Mouse (Mus musculus) intestine, embryonic 14.5 days (tissue): Measurements from ENCODE around the gene Hdac9. TPM values are rescaled to one million over a fixed set of nuclear protein-coding genes. Genes with fewer than 3 reads are reported as not detected.

Experiments used
- ATAC-seq: fragments of 200-750 bp; cut with Nextera tagmentation; replicated peaks from 2 replicates; pipeline ENCODE4 v1.8.0; 2017; ENCODE audit warnings: low read depth, moderate number of reproducible peaks, moderate TSS enrichment, moderate library complexity; ENCODE audit not compliant: low FRiP score, low TSS enrichment
- DNase-seq: peaks from one replicate; pipeline ENCODE4 v3.0.0-alpha.2; 2018; ENCODE audit warnings: low spot score
- H3K27ac ChIP-seq: fragments of 300-500 bp; sonication (generic); 2 replicates; pipeline ENCODE4 v1.5.1; 2014; ENCODE audit warnings: low read depth, mild to moderate bottlenecking, control low read depth
- H3K27me3 ChIP-seq: fragments of 300-500 bp; sonication (generic); replicated peaks from 2 replicates; pipeline ENCODE4 v1.6.1; 2014; ENCODE audit warnings: low read length, control low read depth; ENCODE audit not compliant: control insufficient read depth, insufficient read depth
- H3K36me3 ChIP-seq: fragments of 300-500 bp; sonication (generic); 2 replicates; pipeline ENCODE4 v1.6.1; 2014; ENCODE audit warnings: low read length, control low read depth; ENCODE audit not compliant: control insufficient read depth, insufficient read depth
- H3K4me1 ChIP-seq: fragments of 300-500 bp; sonication (generic); replicated peaks from 2 replicates; pipeline ENCODE4 v1.6.1; 2014; ENCODE audit warnings: low read length, control low read depth, mixed read lengths; ENCODE audit not compliant: control insufficient read depth, insufficient read depth
- H3K4me2 ChIP-seq: fragments of 300-500 bp; sonication (generic); 2 replicates; pipeline ENCODE4 v1.6.1; 2014; ENCODE audit warnings: low read length
- H3K4me3 ChIP-seq: fragments of 300-500 bp; sonication (generic); 2 replicates; pipeline ENCODE4 v1.5.1; 2014; ENCODE audit warnings: low read depth, low read length, control low read depth, mixed read lengths
- H3K9ac ChIP-seq: fragments of 300-500 bp; sonication (generic); 2 replicates; pipeline ENCODE4 v1.6.1; 2014; ENCODE audit warnings: mild to moderate bottlenecking, low read length
- H3K9me3 ChIP-seq: fragments of 300-500 bp; sonication (generic); 2 replicates; pipeline ENCODE4 v1.6.1; 2016; ENCODE audit warnings: low read length, control low read depth; ENCODE audit not compliant: control insufficient read depth
- WGBS: fragments of 180-500 bp; shearing (Covaris S2); extraction: QIAGEN DNeasy Blood & Tissue Kit; methylation state at CpG from one replicate; pipeline ENCODE4 v1.1.7; 2014; 5-methylcytosine and 5-hydroxymethylcytosine counted together
- polyA plus RNA-seq: library from polyadenylated mRNA; unstranded; fragments of >200 nt; fragmentation: Nextera tagmentation; extraction: Ambion mirVana; gene quantifications from 2 replicates; pipeline ENCODE4 v1.2.1, GENCODE M21; 2014

The Hdac9 gene
- polyA plus RNA-seq, 1 experiment from 2014 or later = 4.7 TPM

DNA sequence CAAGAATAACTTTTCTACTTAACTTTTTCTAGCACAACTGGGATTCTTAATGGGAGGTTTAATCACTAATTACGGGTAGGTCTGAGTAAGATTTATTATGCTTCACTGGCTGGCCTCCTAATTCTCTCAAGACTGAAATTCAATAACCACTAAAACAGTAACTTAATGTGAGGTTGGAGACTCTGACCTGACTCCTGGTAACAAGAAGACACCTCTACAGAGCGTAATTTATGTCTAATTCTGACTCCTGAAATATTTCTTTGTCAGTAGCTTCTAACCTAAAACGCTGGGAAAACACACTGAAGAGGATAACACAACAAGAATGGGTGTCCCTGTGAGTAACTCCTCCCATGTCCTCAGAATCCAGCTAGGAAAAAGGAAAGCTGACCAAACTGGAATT lies 508.8 kb downstream of the Hdac9 start:
- no peaks in the 10 kb centered on the region for H3K27me3 ChIP-seq
- 61% methylated on average over 3 of the region's 3 CpGs for WGBS
- no peak for ATAC-seq

DNA sequence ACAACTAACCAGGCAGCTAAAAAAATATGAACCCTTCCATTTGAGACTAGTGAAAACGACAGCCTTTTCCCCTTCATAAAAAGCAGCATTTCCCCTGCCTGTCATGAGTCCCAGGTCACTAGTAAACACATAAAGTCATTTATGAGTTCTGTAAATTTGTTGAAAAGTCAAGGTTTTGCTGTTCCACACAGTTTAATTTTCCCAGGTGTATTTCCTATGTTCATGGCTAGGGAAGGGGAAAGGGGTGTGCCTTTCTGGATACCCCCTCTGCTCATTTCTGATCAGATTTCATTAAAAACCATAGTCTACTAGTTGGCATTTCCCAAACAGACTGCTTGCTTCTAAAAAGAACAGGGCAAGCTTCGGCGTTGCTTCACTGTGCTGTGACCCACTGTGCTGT lies 509.8 kb downstream of the Hdac9 start:
- Histone ChIP-seq H3K4me2 (no peak overlapping the region), H3K4me1 (no peaks in the 10 kb centered on the region), H3K4me3 (no peak overlapping the region), H3K9ac (no peak overlapping the region), H3K27ac (no peak overlapping the region), H3K36me3 (no peaks in the 10 kb centered on the region), H3K9me3 (no peaks in the 10 kb centered on the region), H3K27me3 (no peaks in the 10 kb centered on the region)
- ATAC-seq (no peak), DNase-seq (no peak)
- 76% methylated on average over 3 of the region's 3 CpGs for WGBS

More for the DNA sequence above, 508.8 kb downstream of the Hdac9 start:
- Histone ChIP-seq H3K9ac (no peak overlapping the region), H3K4me3 (no peak overlapping the region), H3K4me2 (no peak overlapping the region), H3K36me3 (no peaks in the 10 kb centered on the region), H3K9me3 (no peaks in the 10 kb centered on the region), H3K4me1 (no peaks in the 10 kb centered on the region), H3K27ac (no peak overlapping the region)
- no peak for DNase-seq

DNA sequence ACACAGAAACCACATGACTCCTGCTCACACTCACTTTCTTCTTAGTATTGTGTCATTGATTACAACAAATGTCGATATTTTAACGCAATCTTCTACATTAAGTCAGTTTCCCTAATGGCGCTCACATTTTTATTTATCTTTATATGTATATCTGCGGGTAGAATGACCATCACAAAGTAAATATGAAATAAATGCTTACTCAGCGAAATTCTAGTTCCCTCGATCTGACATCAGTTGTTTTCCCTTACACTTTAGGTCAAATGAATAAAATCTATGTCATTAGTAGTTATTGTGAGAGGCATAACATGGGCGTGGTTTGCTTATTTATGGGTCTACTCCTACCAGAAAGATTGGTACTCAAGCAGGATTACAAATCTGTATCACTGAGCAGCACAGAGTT lies 514.8 kb downstream of the Hdac9 start:
- Histone ChIP-seq H3K27me3 (no peaks in the 10 kb centered on the region), H3K36me3 (no peaks in the 10 kb centered on the region), H3K9ac (no peak overlapping the region), H3K4me1 (no peaks in the 10 kb centered on the region), H3K4me2 (no peak overlapping the region), H3K4me3 (no peak overlapping the region), H3K9me3 (no peaks in the 10 kb centered on the region), H3K27ac (no peak overlapping the region)
- ATAC-seq (no peak), DNase-seq (no peak)
- 93% methylated on average over 7 of the region's 7 CpGs for WGBS

GRCm38 (mm10) chr12:34398611-34399010 lies 518.3 kb downstream of the Hdac9 start:
- no peak for ATAC-seq
- H3K36me3 ChIP-seq = no peaks in the 10 kb centered on the region
- no peak for DNase-seq
- H3K9ac ChIP-seq = no peak overlapping the region
- no peaks in the 10 kb centered on the region for H3K27me3 ChIP-seq
- no peaks in the 10 kb centered on the region for H3K9me3 ChIP-seq
- H3K27ac ChIP-seq = no peak overlapping the region
- H3K4me3 ChIP-seq = no peak overlapping the region
- WGBS = 93% methylated on average over 10 of the region's 10 CpGs
- no peaks in the 10 kb centered on the region for H3K4me1 ChIP-seq
- H3K4me2 ChIP-seq = no peak overlapping the region

DNA sequence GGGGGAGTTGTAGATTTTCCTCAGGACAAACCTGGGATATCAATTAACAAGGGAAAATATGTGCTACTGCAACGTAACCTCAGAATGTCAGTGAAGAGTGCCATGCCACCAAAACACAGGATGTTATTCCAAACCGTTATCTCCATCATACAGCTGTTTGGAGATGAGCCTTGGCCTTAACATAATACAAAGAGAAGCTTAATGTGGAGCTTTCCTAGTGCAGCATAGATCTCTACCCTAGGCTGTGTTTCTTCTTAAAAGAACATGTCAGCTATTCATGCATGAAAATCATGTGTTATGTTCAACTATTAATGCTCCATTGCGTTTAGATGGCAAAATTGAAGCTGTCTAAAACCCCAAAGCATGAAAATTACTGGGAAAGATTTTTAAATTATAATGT lies 522.6 kb downstream of the Hdac9 start:
- H3K4me2 ChIP-seq = no peak overlapping the region
- no peak for ATAC-seq
- no peaks in the 10 kb centered on the region for H3K36me3 ChIP-seq
- no peaks in the 10 kb centered on the region for H3K4me1 ChIP-seq
- no peak for DNase-seq
- no peak overlapping the region for H3K27ac ChIP-seq
- no peaks in the 10 kb centered on the region for H3K27me3 ChIP-seq
- 62% methylated on average over 3 of the region's 3 CpGs for WGBS
- no peak overlapping the region for H3K4me3 ChIP-seq
- H3K9ac ChIP-seq = no peak overlapping the region
- no peaks in the 10 kb centered on the region for H3K9me3 ChIP-seq

DNA sequence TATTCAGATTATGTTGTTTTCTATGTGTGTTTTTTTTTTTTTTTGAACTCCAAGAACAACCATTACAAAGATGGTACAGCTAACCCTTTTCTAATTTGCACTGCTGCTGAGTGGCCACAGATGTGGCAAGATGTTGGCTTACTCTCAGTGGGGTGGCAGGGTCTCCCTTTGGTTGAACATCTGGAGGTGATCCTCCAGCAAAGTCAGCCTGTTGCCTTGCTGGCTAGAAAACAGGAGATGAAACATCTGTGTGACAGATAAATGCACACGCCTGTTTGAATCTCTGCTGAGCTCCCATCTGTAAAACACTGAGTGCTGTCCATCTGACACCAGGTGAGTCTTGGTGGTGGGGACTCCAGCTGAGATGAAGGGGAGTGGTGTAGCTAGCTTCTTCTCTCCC lies 537.2 kb downstream of the Hdac9 start:
- 71% methylated on average over 1 of the region's 1 CpGs for WGBS
- no peak overlapping the region for H3K4me3 ChIP-seq
- no peak for DNase-seq
- H3K4me2 ChIP-seq = no peak overlapping the region
- no peak for ATAC-seq
- H3K36me3 ChIP-seq = no peaks in the 10 kb centered on the region
- H3K9ac ChIP-seq = no peak overlapping the region
- no peak overlapping the region for H3K27ac ChIP-seq
- no peaks in the 10 kb centered on the region for H3K4me1 ChIP-seq
- H3K27me3 ChIP-seq = no peaks in the 10 kb centered on the region
- H3K9me3 ChIP-seq = no peaks in the 10 kb centered on the region

GRCm38 (mm10) chr12:34378637-34379036 lies 538.3 kb downstream of the Hdac9 start:
- H3K27ac ChIP-seq = no peak overlapping the region
- no peak overlapping the region for H3K4me3 ChIP-seq
- H3K4me1 ChIP-seq = no peaks in the 10 kb centered on the region
- H3K9ac ChIP-seq = no peak overlapping the region
- no peak for ATAC-seq
- no peaks in the 10 kb centered on the region for H3K36me3 ChIP-seq
- DNase-seq = no peak
- H3K4me2 ChIP-seq = no peak overlapping the region
- H3K9me3 ChIP-seq = no peaks in the 10 kb centered on the region
- 86% methylated on average over 4 of the region's 4 CpGs for WGBS
- H3K27me3 ChIP-seq = no peaks in the 10 kb centered on the region

- Histone ChIP-seq H3K27me3 (no peaks in the 10 kb centered on the region), H3K27ac (no peak overlapping the region), H3K4me1 (no peaks in the 10 kb centered on the region), H3K4me3 (no peak overlapping the region), H3K36me3 (no peaks in the 10 kb centered on the region), H3K9ac (no peak overlapping the region), H3K9me3 (no peaks in the 10 kb centered on the region), H3K4me2 (no peak overlapping the region)
- ATAC-seq (no peak), DNase-seq (no peak)
- WGBS = 15% methylated on average over 6 of the region's 6 CpGs
Observed at GRCm38 (mm10) chr12:34351906-34352305, 565.0 kb downstream of the Hdac9 start.

- Histone ChIP-seq H3K9ac (no peak overlapping the region), H3K4me1 (no peaks in the 10 kb centered on the region), H3K27me3 (no peaks in the 10 kb centered on the region), H3K4me3 (no peak overlapping the region), H3K27ac (no peak overlapping the region), H3K9me3 (no peaks in the 10 kb centered on the region), H3K4me2 (no peak overlapping the region), H3K36me3 (no peaks in the 10 kb centered on the region)
- 78% methylated on average over 2 of the region's 2 CpGs for WGBS
- no peak for DNase-seq
- no peak for ATAC-seq
Observed at GRCm38 (mm10) chr12:34347529-34347928, 569.4 kb downstream of the Hdac9 start.
